Mouse (Mus musculus): ENCODE measurements around the gene Brix1. TPM values are rescaled to one million over a fixed set of nuclear protein-coding genes. Genes with fewer than 3 reads are reported as not detected.

Brix1 gene
- polyA plus RNA-seq, 1 experiment = 4.1 TPM

DNA sequence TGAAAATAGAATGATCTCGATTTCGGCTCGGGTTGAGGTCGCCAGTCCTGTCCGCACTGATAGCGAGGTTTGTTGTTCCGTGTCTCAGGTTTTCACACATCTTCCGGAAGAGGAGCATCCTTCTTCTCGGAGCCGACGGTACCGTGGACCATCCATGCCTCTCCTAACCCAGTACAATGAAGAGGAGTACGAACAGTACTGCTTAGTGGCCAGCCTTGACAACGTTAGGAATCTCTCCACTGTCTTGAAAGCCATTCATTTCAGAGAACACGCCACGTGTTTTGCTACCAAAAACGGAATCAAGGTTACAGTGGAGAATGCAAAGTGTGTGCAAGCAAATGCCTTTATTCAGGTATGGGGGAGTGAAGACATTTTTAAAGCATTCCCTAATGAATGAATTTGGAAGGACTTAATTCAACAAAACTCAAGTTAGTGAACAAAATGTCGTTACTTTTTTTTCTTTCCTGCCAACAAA, 655 bp upstream of the Brix1 start:
- TF ChIP-seq POLR2A (IDR thresholded peaks at IDR 0.05; ENCODE audit: control insufficient read depth, low read depth, low read length) (no peak), CTCF (IDR thresholded peaks at IDR 0.05; ENCODE audit: control insufficient read depth, insufficient read depth, insufficient replicate concordance, low read depth, low read length) (no peak)
- H3K4me3 ChIP-seq (ENCODE audit: control insufficient read depth, low read depth, low read length) = peak overlapping the region; percentile 96
- peak overlapping the region; percentile 15 for H3K27ac ChIP-seq (ENCODE audit: control insufficient read depth, insufficient read depth, low read depth, low read length)
- H3K27me3 ChIP-seq (ENCODE audit: control insufficient read depth, insufficient read depth, low read length) = no peaks in the 10 kb centered on the region
- no peaks in the 10 kb centered on the region; the same call in 1 of the 2 replicates for H3K36me3 ChIP-seq (ENCODE audit: control insufficient read depth, insufficient read depth, low read length)
- no peaks in the 10 kb centered on the region for H3K4me1 ChIP-seq (ENCODE audit: control insufficient read depth, insufficient read depth, low read length)

DNA sequence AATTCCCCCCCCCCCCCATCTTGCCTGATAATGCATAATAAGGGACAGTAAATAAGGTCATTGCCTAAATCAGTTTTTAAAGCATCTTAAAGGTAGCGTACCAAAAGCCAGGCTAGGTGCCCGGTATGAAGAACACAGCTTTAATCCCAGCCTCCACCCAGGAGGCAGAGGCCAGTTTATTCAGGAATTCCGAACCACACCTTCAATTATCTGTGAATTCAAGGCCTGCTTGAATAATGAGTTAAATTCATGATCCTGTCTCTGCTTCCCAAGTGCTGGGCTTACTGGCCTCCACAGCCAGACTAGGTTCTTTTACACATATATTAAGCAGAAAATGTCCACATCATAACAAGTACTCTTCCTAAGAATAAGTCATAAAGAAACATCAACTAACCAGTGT, 14.8 kb downstream of the Brix1 start:
- no peaks in the 10 kb centered on the region; the same call in 1 of the 2 replicates for H3K4me1 ChIP-seq (ENCODE audit: control insufficient read depth, insufficient read depth, low read length)
- TF ChIP-seq POLR2A (IDR thresholded peaks at IDR 0.05; ENCODE audit: control insufficient read depth, low read depth, low read length) = no peak
- no peak for TF ChIP-seq CTCF (IDR thresholded peaks at IDR 0.05; ENCODE audit: control insufficient read depth, insufficient read depth, insufficient replicate concordance, low read depth, low read length)
- H3K4me3 ChIP-seq (ENCODE audit: control insufficient read depth, low read depth, low read length) = peak overlapping the region; percentile 89
- no peaks in the 10 kb centered on the region for H3K27me3 ChIP-seq (ENCODE audit: control insufficient read depth, insufficient read depth, low read length)
- H3K36me3 ChIP-seq (ENCODE audit: control insufficient read depth, insufficient read depth, low read length) = no peaks in the 10 kb centered on the region
- peak overlapping the region; percentile 39 for H3K27ac ChIP-seq (ENCODE audit: control insufficient read depth, insufficient read depth, low read depth, low read length)

DNA sequence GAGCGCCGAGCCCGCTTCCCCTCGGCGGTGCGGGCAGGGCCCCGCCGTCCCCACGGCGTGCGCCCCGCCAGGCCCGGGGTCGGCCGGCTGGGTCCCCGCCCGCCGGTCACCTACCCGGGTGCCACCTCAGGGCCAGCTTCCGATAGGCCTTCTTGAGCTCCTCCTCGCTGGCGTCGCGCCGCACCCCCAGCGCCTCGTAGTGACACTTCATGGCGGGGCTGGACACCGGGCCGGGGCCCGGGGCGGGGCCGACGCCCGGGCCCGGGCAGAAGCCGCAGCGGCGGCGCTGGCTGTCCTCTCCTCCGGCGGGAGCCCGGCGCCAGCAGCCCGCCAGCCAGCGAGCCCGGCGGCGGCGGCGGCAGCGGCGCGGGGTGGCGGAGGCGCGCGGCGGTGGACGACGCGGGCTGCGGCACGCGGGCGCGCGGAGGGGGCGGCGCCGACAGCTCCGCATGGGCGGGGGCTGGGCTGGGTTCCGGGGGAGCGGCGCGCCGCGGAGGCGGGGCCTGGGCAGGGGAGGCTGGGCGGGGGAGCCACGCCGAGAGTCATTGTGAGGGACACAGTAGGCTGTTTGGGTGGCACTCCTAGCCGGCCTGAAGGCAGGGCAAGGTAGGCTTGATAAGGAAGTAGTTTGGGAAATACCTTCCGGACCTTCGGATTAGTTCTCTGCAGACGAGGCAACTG, 15.5 kb downstream of the Brix1 start, which contains the start of gene Dnajc21:
Gene Dnajc21 (minus strand): TSS at position 366 of the 681 bp plus-strand sequence.
- peak; percentile 31 for TF ChIP-seq POLR2A (IDR thresholded peaks at IDR 0.05; ENCODE audit: control insufficient read depth, low read depth, low read length)
- TF ChIP-seq CTCF (IDR thresholded peaks at IDR 0.05; ENCODE audit: control insufficient read depth, insufficient read depth, insufficient replicate concordance, low read depth, low read length) = no peak
- no peaks in the 10 kb centered on the region for H3K36me3 ChIP-seq (ENCODE audit: control insufficient read depth, insufficient read depth, low read length)
- H3K27ac ChIP-seq (ENCODE audit: control insufficient read depth, insufficient read depth, low read depth, low read length) = peak within 1 kb of the TSS; percentile 61
- H3K4me1 ChIP-seq (ENCODE audit: control insufficient read depth, insufficient read depth, low read length) = no peaks in the 10 kb centered on the region; the same call in 1 of the 2 replicates
- H3K27me3 ChIP-seq (ENCODE audit: control insufficient read depth, insufficient read depth, low read length) = no peaks in the 10 kb centered on the region
- H3K4me3 ChIP-seq (ENCODE audit: control insufficient read depth, low read depth, low read length) = peak within 1 kb of the TSS; percentile 89

DNA sequence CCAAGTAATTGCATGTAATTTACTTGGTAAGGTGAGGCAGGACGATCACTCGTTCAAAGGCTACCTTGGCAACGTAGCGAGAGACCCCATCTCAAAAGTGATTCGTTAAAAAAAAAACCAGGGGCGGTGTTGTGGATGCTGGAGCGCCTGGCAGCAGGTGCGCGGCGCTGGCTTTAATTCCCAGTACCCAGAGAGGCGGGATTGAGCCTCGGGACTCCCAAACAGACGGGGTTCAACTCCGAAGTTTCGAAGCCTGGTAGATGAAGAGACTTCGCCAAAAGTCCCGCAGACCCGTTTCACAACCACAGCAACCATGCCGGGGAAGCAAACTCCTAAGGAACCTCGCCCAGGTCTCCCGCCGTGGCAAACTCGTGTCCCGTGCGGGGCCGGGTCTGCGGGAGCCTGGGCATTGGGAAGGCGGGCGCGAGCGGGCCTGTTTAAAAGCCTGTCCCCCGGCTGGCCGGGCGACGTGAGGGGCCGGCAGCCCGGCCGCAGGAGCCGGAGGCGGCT, 16.1 kb downstream of the Brix1 start:
- Histone ChIP-seq H3K27me3 (ENCODE audit: control insufficient read depth, insufficient read depth, low read length) (no peaks in the 10 kb centered on the region), H3K4me3 (ENCODE audit: control insufficient read depth, low read depth, low read length) (peak overlapping the region; percentile 89), H3K36me3 (ENCODE audit: control insufficient read depth, insufficient read depth, low read length) (no peaks in the 10 kb centered on the region), H3K27ac (ENCODE audit: control insufficient read depth, insufficient read depth, low read depth, low read length) (peak overlapping the region; percentile 61), H3K4me1 (ENCODE audit: control insufficient read depth, insufficient read depth, low read length) (no peaks in the 10 kb centered on the region; the same call in 1 of the 2 replicates)
- TF ChIP-seq POLR2A (IDR thresholded peaks at IDR 0.05; ENCODE audit: control insufficient read depth, low read depth, low read length) (no peak), CTCF (IDR thresholded peaks at IDR 0.05; ENCODE audit: control insufficient read depth, insufficient read depth, insufficient replicate concordance, low read depth, low read length) (no peak)

DNA sequence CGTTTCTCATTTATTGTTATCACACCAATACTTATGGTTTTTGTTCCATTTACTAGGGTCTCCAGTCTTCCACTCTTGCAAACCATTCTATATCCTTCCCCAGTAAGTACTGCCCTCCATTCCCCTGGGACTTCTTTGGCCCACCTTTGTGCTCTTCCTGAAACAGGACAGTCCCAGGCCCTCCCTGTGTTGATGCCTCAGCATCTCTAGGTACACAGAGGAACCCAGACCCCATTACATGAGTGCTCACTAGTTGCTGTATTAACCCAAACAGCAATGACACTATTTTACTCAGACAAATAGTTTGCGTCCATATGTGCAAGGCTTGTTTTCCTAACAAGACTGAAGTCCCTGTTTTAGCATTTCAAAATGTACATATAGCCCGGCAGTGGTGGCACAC, 17.0 kb downstream of the Brix1 start:
- H3K36me3 ChIP-seq (ENCODE audit: control insufficient read depth, insufficient read depth, low read length) = no peaks in the 10 kb centered on the region
- no peak for TF ChIP-seq POLR2A (IDR thresholded peaks at IDR 0.05; ENCODE audit: control insufficient read depth, low read depth, low read length)
- no peak for TF ChIP-seq CTCF (IDR thresholded peaks at IDR 0.05; ENCODE audit: control insufficient read depth, insufficient read depth, insufficient replicate concordance, low read depth, low read length)
- no peak overlapping the region for H3K4me3 ChIP-seq (ENCODE audit: control insufficient read depth, low read depth, low read length)
- H3K27me3 ChIP-seq (ENCODE audit: control insufficient read depth, insufficient read depth, low read length) = no peaks in the 10 kb centered on the region
- H3K4me1 ChIP-seq (ENCODE audit: control insufficient read depth, insufficient read depth, low read length) = no peaks in the 10 kb centered on the region; the same call in 1 of the 2 replicates
- H3K27ac ChIP-seq (ENCODE audit: control insufficient read depth, insufficient read depth, low read depth, low read length) = no peak overlapping the region

DNA sequence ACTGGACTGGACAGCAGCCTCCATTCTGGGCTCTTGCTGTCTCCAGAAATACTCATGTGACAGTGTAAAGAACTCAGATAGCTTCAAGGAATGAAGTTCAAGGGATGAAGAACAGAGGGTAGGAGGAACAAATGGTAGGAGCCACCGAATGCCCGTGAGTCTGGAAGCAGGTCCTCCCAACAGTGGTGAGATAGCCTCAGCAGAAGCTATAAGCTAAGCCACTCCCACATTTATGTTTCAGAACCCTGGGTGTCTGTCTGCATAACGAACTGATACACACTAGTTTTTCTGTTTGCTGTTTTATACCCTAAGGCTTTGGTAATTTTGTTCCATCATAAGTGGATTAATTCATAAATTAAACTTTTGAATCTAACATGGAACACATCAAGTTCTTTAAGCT, 21.1 kb downstream of the Brix1 start:
- no peaks in the 10 kb centered on the region for H3K27me3 ChIP-seq (ENCODE audit: control insufficient read depth, insufficient read depth, low read length)
- no peak overlapping the region for H3K27ac ChIP-seq (ENCODE audit: control insufficient read depth, insufficient read depth, low read depth, low read length)
- TF ChIP-seq CTCF (IDR thresholded peaks at IDR 0.05; ENCODE audit: control insufficient read depth, insufficient read depth, insufficient replicate concordance, low read depth, low read length) = no peak
- TF ChIP-seq POLR2A (IDR thresholded peaks at IDR 0.05; ENCODE audit: control insufficient read depth, low read depth, low read length) = no peak

DNA sequence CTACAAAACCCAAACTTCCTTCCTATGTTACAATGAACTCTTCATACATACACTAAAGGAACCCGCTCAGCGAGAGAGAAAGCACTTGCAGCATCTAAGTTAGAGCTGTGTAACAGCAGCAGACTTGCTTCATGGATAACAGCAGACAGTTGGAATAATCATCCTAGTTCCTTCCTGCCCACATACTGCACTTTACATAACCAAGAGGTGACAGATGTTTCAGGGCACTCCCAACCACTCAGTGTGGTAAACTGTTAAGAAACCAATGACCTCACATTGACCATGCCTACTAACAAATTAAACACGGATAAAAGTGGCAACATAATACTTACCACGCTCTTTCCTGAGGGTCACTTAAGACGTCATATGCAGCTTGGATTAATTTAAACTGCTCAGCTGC, 22.2 kb downstream of the Brix1 start:
- no peak overlapping the region for H3K27ac ChIP-seq (ENCODE audit: control insufficient read depth, insufficient read depth, low read depth, low read length)
- TF ChIP-seq POLR2A (IDR thresholded peaks at IDR 0.05; ENCODE audit: control insufficient read depth, low read depth, low read length) = no peak
- no peak for TF ChIP-seq CTCF (IDR thresholded peaks at IDR 0.05; ENCODE audit: control insufficient read depth, insufficient read depth, insufficient replicate concordance, low read depth, low read length)
- peaks cover 5% of the 10 kb centered on the region for H3K36me3 ChIP-seq (ENCODE audit: control insufficient read depth, insufficient read depth, low read length)
- H3K4me3 ChIP-seq (ENCODE audit: control insufficient read depth, low read depth, low read length) = no peak overlapping the region
- no peaks in the 10 kb centered on the region for H3K4me1 ChIP-seq (ENCODE audit: control insufficient read depth, insufficient read depth, low read length)
- H3K27me3 ChIP-seq (ENCODE audit: control insufficient read depth, insufficient read depth, low read length) = no peaks in the 10 kb centered on the region

More for the DNA sequence above, 21.1 kb downstream of the Brix1 start:
- Histone ChIP-seq H3K4me1 (ENCODE audit: control insufficient read depth, insufficient read depth, low read length) (no peaks in the 10 kb centered on the region), H3K4me3 (ENCODE audit: control insufficient read depth, low read depth, low read length) (no peak overlapping the region), H3K36me3 (ENCODE audit: control insufficient read depth, insufficient read depth, low read length) (peaks cover 5% of the 10 kb centered on the region)

All from testis, adult 2 months (tissue).